ENCODE assay signal across 20 mouse cellular contexts in genomic region chr13:94182026-94182425, GRCm38 (mm10).
DNase-seq lines count a peak whose midpoint lies in the region; ATAC-seq lines count a peak whose summit lies in the region.
"Had no signal": no experiment of that assay in that cellular context is flagged by ENCODE, and none has a peak within 500 bp of the region (broad histone marks: within the 10 kb centered on the region; RNA-seq: fewer than 3 reads in every experiment).

No protein-coding gene starts in this region.

- H3K4me2 ChIP-seq in midbrain, embryonic 11.5 days, result no peak overlapping the region
- H3K4me2 ChIP-seq in midbrain, embryonic 16.5 days (ENCODE audit: low read length), result no peak overlapping the region
- no peak overlapping the region for H3K4me2 ChIP-seq in liver, embryonic 12.5 days
- H3K4me2 ChIP-seq: embryonic facial prominence, embryonic 12.5 days; forebrain, embryonic 15.5 days had no signal

- no peak overlapping the region for H3K9ac ChIP-seq in midbrain, embryonic 11.5 days (ENCODE audit: low read length)
- no peak overlapping the region for H3K9ac ChIP-seq in midbrain, embryonic 16.5 days (ENCODE audit: low read depth, low read length)
- H3K9ac ChIP-seq in liver, embryonic 12.5 days, result no peak overlapping the region
- H3K9ac ChIP-seq: embryonic facial prominence, embryonic 12.5 days; forebrain, embryonic 15.5 days had no signal

- H3K4me3 ChIP-seq in midbrain, embryonic 11.5 days (ENCODE audit: low read depth, low read length), result no peak overlapping the region
- no peak overlapping the region for H3K4me3 ChIP-seq in midbrain, embryonic 16.5 days (ENCODE audit: low read depth, low read length)
- no peak overlapping the region for H3K4me3 ChIP-seq in liver, embryonic 12.5 days
- H3K4me3 ChIP-seq: embryonic facial prominence, embryonic 12.5 days; forebrain, embryonic 15.5 days had no signal

- peaks cover 4% of the 10 kb centered on the region; the same call in 1 of the 2 replicates for H3K4me1 ChIP-seq in midbrain, embryonic 11.5 days (ENCODE audit: control insufficient read depth, insufficient read depth, low read length)
- H3K4me1 ChIP-seq in midbrain, embryonic 16.5 days (ENCODE audit: control insufficient read depth, insufficient read depth, low read length), result peaks cover 4% of the 10 kb centered on the region; the same call in 1 of the 2 replicates
- peaks cover 8% of the 10 kb centered on the region; the same call in 1 of the 2 replicates for H3K4me1 ChIP-seq in liver, embryonic 12.5 days

- no peak overlapping the region for H3K27ac ChIP-seq in midbrain, embryonic 11.5 days (ENCODE audit: low read depth, low read length)
- no peak overlapping the region for H3K27ac ChIP-seq in midbrain, embryonic 16.5 days (ENCODE audit: low read length)
- H3K27ac ChIP-seq in liver, embryonic 12.5 days, result no peak overlapping the region
- H3K27ac ChIP-seq: embryonic facial prominence, embryonic 12.5 days; forebrain, embryonic 15.5 days had no signal

- 90% methylated on average over 5 of the region's 5 CpGs for WGBS in midbrain, embryonic 11.5 days
- 90% methylated on average over 5 of the region's 5 CpGs for WGBS in midbrain, embryonic 16.5 days
- WGBS in liver, embryonic 12.5 days (ENCODE audit: insufficient replicate concordance), result 75% methylated on average over 5 of the region's 5 CpGs

- H3K9me3 ChIP-seq in midbrain, embryonic 11.5 days (ENCODE audit: control insufficient read depth, low read length), result no peaks in the 10 kb centered on the region
- no peaks in the 10 kb centered on the region for H3K9me3 ChIP-seq in midbrain, embryonic 16.5 days (replicated peaks; ENCODE audit: control insufficient read depth, low read length, poor library complexity, severe bottlenecking)
- no peaks in the 10 kb centered on the region for H3K9me3 ChIP-seq in liver, embryonic 12.5 days (replicated peaks)
- H3K9me3 ChIP-seq: embryonic facial prominence, embryonic 12.5 days; forebrain, embryonic 15.5 days had no signal

- no peaks in the 10 kb centered on the region for H3K27me3 ChIP-seq in midbrain, embryonic 11.5 days (ENCODE audit: control insufficient read depth, insufficient read depth, low read length)
- no peaks in the 10 kb centered on the region for H3K27me3 ChIP-seq in midbrain, embryonic 16.5 days (ENCODE audit: control insufficient read depth, insufficient read depth, low read depth, low read length)
- H3K27me3 ChIP-seq in liver, embryonic 12.5 days (replicated peaks), result no peaks in the 10 kb centered on the region
- H3K27me3 ChIP-seq: CH12.LX; embryonic facial prominence, embryonic 12.5 days; forebrain, embryonic 15.5 days; Patski had no signal

- ATAC-seq in midbrain, embryonic 11.5 days (ENCODE audit: low FRiP score), result no peak
- ATAC-seq in midbrain, embryonic 16.5 days, result no peak
- no peak for ATAC-seq in liver, embryonic 12.5 days
- ATAC-seq: activated CD4-positive, CD25-positive, alpha-beta regulatory T cell, adult 4 months; forebrain, embryonic 15.5 days; Patski had no signal

- peak; percentile 18 for DNase-seq in kidney, adult 18-20 months
- DNase-seq in kidney, postnatal 4 days, result no peak
- peak; percentile 54 for DNase-seq in midbrain, embryonic 11.5 days (ENCODE audit: low spot score, missing footprints)
- peak; percentile 47 to 70 for DNase-seq in kidney, postnatal 25 days
- no peak for DNase-seq in ovary, postnatal 10 days (ENCODE audit: low spot score)
- DNase-seq: adrenal gland, postnatal 14 days; cerebellum, adult 11-12 months; cerebellum, adult 9-10 months; cerebellum, postnatal 25 days; gastrocnemius, postnatal 36 days; heart, adult 11 months; heart, postnatal 10 days; heart, postnatal 4 days had no signal

- H3K36me3 ChIP-seq in midbrain, embryonic 11.5 days (ENCODE audit: control insufficient read depth, insufficient read depth, low read length), result no peaks in the 10 kb centered on the region
- no peaks in the 10 kb centered on the region for H3K36me3 ChIP-seq in midbrain, embryonic 16.5 days (ENCODE audit: control insufficient read depth, insufficient read depth, low read length)
- H3K36me3 ChIP-seq in liver, embryonic 12.5 days, result no peaks in the 10 kb centered on the region
- H3K36me3 ChIP-seq: embryonic facial prominence, embryonic 12.5 days; forebrain, embryonic 15.5 days had no signal

Comparison
In these comparisons a context has a peak if more than half of its experiments do, and no peak if none do; other contexts are left out.
1. DNase-seq: peak in kidney, adult 18-20 months (single experiment), midbrain, embryonic 11.5 days (single experiment) and kidney, postnatal 25 days (2 of 2); none in kidney, postnatal 4 days (0 of 2) and ovary, postnatal 10 days (single experiment).